In genomic region chr6:137187426-137187825, GRCm38 (mm10) we compare ENCODE assay signal across 17 mouse cellular contexts.
"Had no signal": no experiment of that assay in that cellular context is flagged by ENCODE, and none has a peak within 500 bp of the region (broad histone marks: within the 10 kb centered on the region; RNA-seq: fewer than 3 reads in every experiment).

No protein-coding gene starts in this region.

- H3K4me1 ChIP-seq: kidney, embryonic 15.5 days; liver, embryonic 13.5 days; stomach, embryonic 15.5 days had no signal

- H3K9ac ChIP-seq: kidney, embryonic 15.5 days; liver, embryonic 13.5 days; neural tube, embryonic 13.5 days; stomach, embryonic 15.5 days had no signal

- H3K27me3 ChIP-seq: kidney, embryonic 15.5 days; liver, embryonic 13.5 days; neural tube, embryonic 13.5 days; stomach, embryonic 15.5 days had no signal

- H3K9me3 ChIP-seq: kidney, embryonic 15.5 days; liver, embryonic 13.5 days; neural tube, embryonic 13.5 days; stomach, embryonic 15.5 days had no signal

- H3K4me3 ChIP-seq: kidney, embryonic 15.5 days; left cerebral cortex, adult 2 months; liver, embryonic 13.5 days; neural tube, embryonic 13.5 days; stomach, embryonic 15.5 days had no signal

- H3K27ac ChIP-seq: kidney, embryonic 15.5 days; left cerebral cortex, adult 2 months; liver, embryonic 13.5 days; neural tube, embryonic 13.5 days; stomach, embryonic 15.5 days had no signal

- DNase-seq: kidney, adult 11 months; kidney, adult 8-10 months; kidney, postnatal 10 days; kidney, postnatal 36 days; layer of hippocampus, postnatal 36 days; liver, embryonic 13.5 days; lung, adult 2 months; lung, postnatal 14 days; lung, postnatal 4 days; right cerebral cortex, adult 18-20 months; right cerebral cortex, postnatal 4 days; thymus, postnatal 25 days had no signal

- H3K36me3 ChIP-seq: kidney, embryonic 15.5 days; liver, embryonic 13.5 days; neural tube, embryonic 13.5 days; stomach, embryonic 15.5 days had no signal

- H3K4me2 ChIP-seq: kidney, embryonic 15.5 days; liver, embryonic 13.5 days; midbrain, embryonic 11.5 days; neural tube, embryonic 13.5 days; stomach, embryonic 15.5 days had no signal
